ENCODE assay signal across 17 mouse cellular contexts in the genomic region with DNA sequence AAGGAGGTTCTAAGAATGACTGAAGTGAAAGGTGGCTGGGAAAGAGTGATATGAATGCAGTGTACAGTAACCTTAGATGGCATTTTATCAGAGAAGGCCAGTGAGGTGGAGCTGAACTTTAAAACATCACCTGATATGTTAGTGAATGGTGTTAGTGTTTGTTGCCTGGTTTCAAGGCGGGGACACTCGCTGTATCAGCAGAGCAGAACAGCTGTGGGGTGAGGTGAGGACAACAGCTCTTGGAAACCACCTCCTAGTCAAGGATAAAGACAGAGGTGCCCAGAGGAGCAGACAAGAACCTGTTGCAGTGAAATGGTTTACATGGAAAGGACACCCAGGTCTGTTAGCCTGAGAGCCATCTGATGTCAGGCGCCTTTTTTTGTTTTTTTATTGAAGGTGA. TPM values are rescaled to one million over a fixed set of nuclear protein-coding genes. Genes with fewer than 3 reads are reported as not detected.
DNase-seq lines count a peak whose midpoint lies in the region; ATAC-seq lines count a peak whose summit lies in the region.
"Had no signal": no experiment of that assay in that cellular context is flagged by ENCODE, and none has a peak within 500 bp of the region (broad histone marks: within the 10 kb centered on the region; RNA-seq: fewer than 3 reads in every experiment).

No protein-coding gene starts in this region.

- H3K27me3 ChIP-seq in kidney, embryonic 15.5 days: no peaks in the 10 kb centered on the region
- no peaks in the 10 kb centered on the region for H3K27me3 ChIP-seq in kidney, embryonic 16.5 days (ENCODE audit: insufficient read depth, low read length)
- H3K27me3 ChIP-seq in stomach, embryonic 16.5 days (ENCODE audit: control insufficient read depth, insufficient read depth, low read length): no peaks in the 10 kb centered on the region
- H3K27me3 ChIP-seq: liver, embryonic 13.5 days; midbrain, embryonic 12.5 days had no signal

- no peaks in the 10 kb centered on the region for H3K36me3 ChIP-seq in kidney, embryonic 15.5 days
- no peaks in the 10 kb centered on the region for H3K36me3 ChIP-seq in kidney, embryonic 16.5 days (ENCODE audit: insufficient read depth, low read length)
- no peaks in the 10 kb centered on the region for H3K36me3 ChIP-seq in stomach, embryonic 16.5 days (ENCODE audit: control insufficient read depth, insufficient read depth, low read length)
- H3K36me3 ChIP-seq: liver, embryonic 13.5 days; midbrain, embryonic 12.5 days had no signal

- H3K4me2 ChIP-seq in kidney, embryonic 15.5 days: no peak overlapping the region
- no peak overlapping the region for H3K4me2 ChIP-seq in kidney, embryonic 16.5 days (replicated peaks; ENCODE audit: low read depth, low read length)
- no peak overlapping the region for H3K4me2 ChIP-seq in stomach, embryonic 16.5 days (ENCODE audit: low read depth, low read length)
- H3K4me2 ChIP-seq: hindbrain, embryonic 14.5 days; liver, embryonic 13.5 days; midbrain, embryonic 12.5 days had no signal

- H3K4me1 ChIP-seq in kidney, embryonic 15.5 days: 0 out of 2 replicates have a peak, but pooled peaks cover 4% of the 10 kb centered on the region
- 0 out of 2 replicates have a peak, but pooled peaks cover 3% of the 10 kb centered on the region for H3K4me1 ChIP-seq in kidney, embryonic 16.5 days (ENCODE audit: insufficient read depth, low read length)
- H3K4me1 ChIP-seq in stomach, embryonic 16.5 days (ENCODE audit: control insufficient read depth, insufficient read depth, low read length): no peaks in the 10 kb centered on the region
- H3K4me1 ChIP-seq: liver, embryonic 13.5 days; midbrain, embryonic 12.5 days had no signal

- peak; percentile 49 for DNase-seq in kidney, adult 18-20 months
- DNase-seq in heart, postnatal 10 days: peak; percentile 71 to 76
- DNase-seq in retina, embryonic 14.5 days (ENCODE audit: low spot score): no peak
- no peak for DNase-seq in Muller cell, postnatal 12 days (ENCODE audit: inconsistent ontology term)
- no peak for DNase-seq in lung, postnatal 14 days
- DNase-seq: adrenal gland, adult 8-10 months; cerebellum, adult 8-10 months; gastrocnemius, postnatal 25 days; liver, embryonic 13.5 days; lung, postnatal 4 days; right cerebral cortex, postnatal 4 days had no signal

- H3K4me3 ChIP-seq in kidney, embryonic 15.5 days (replicated peaks): no peak overlapping the region
- H3K4me3 ChIP-seq in kidney, embryonic 16.5 days (ENCODE audit: low read length): no peak overlapping the region
- H3K4me3 ChIP-seq in stomach, embryonic 16.5 days (replicated peaks; ENCODE audit: low read length): no peak overlapping the region
- H3K4me3 ChIP-seq: layer of hippocampus, adult 2 months; liver, embryonic 13.5 days; midbrain, embryonic 12.5 days had no signal

- WGBS in kidney, embryonic 15.5 days: 84% methylated on average over 3 of the region's 3 CpGs
- WGBS in kidney, embryonic 16.5 days: 89% methylated on average over 3 of the region's 3 CpGs
- 75% methylated on average over 3 of the region's 3 CpGs for WGBS in stomach, embryonic 16.5 days

- H3K9me3 ChIP-seq in kidney, embryonic 15.5 days (replicated peaks): no peaks in the 10 kb centered on the region
- H3K9me3 ChIP-seq in kidney, embryonic 16.5 days (ENCODE audit: low read length): no peaks in the 10 kb centered on the region
- no peaks in the 10 kb centered on the region for H3K9me3 ChIP-seq in stomach, embryonic 16.5 days (replicated peaks; ENCODE audit: control insufficient read depth, low read length)
- H3K9me3 ChIP-seq: liver, embryonic 13.5 days; midbrain, embryonic 12.5 days had no signal

- no peak overlapping the region for H3K9ac ChIP-seq in kidney, embryonic 15.5 days
- H3K9ac ChIP-seq in kidney, embryonic 16.5 days (replicated peaks; ENCODE audit: low read length): no peak overlapping the region
- no peak overlapping the region for H3K9ac ChIP-seq in stomach, embryonic 16.5 days (ENCODE audit: low read length)
- H3K9ac ChIP-seq: hindbrain, embryonic 14.5 days; liver, embryonic 13.5 days; midbrain, embryonic 12.5 days had no signal

- no peak overlapping the region for H3K27ac ChIP-seq in kidney, embryonic 15.5 days
- H3K27ac ChIP-seq in kidney, embryonic 16.5 days (ENCODE audit: low read length): no peak overlapping the region
- H3K27ac ChIP-seq in stomach, embryonic 16.5 days (ENCODE audit: low read length): no peak overlapping the region
- H3K27ac ChIP-seq: hindbrain, embryonic 14.5 days; layer of hippocampus, adult 2 months; liver, embryonic 13.5 days; midbrain, embryonic 12.5 days had no signal

- intact Hi-C loops in heart, postnatal 10 days (cut with DNase I): loop anchor here (5.0 kb wide), 1 partner anchor 62 kb away; the partner anchor contains the start of gene Shcbp1

- ATAC-seq in kidney, embryonic 15.5 days (replicated peaks; ENCODE audit: low FRiP score): no peak
- ATAC-seq in kidney, embryonic 16.5 days (ENCODE audit: low FRiP score, low TSS enrichment): peak; percentile 30; the same call in 1 of the 2 replicates
- ATAC-seq in stomach, embryonic 16.5 days (ENCODE audit: insufficient read depth, low FRiP score): peak; percentile 56; the same call in 1 of the 2 replicates

RNA-seq across cellular contexts. Expression of gene Shcbp1, which starts 59.7 kb away (rescaled TPM):
- 77.7 and 79.1 TPM in 2 replicates for polyA plus RNA-seq in kidney, embryonic 15.5 days (2015; fragmentation: Nextera tagmentation; extraction: Ambion mirVana)
- total RNA-seq in heart, postnatal 10 days (2021): 1 to 10 TPM; 5.6 to 6.1 TPM
- polyA plus RNA-seq in kidney, embryonic 16.5 days (2015; fragmentation: Nextera tagmentation; extraction: Ambion mirVana): 73.2 and 73.9 TPM in 2 replicates
- 58.4 and 60.9 TPM in 2 replicates for polyA plus RNA-seq in stomach, embryonic 16.5 days (2015; fragmentation: Nextera tagmentation; extraction: Ambion mirVana)

Comparison
In these comparisons a context has a peak if more than half of its experiments do, and no peak if none do; other contexts are left out.
1. DNase-seq: peak in kidney, adult 18-20 months (single experiment) and heart, postnatal 10 days (2 of 2); none in retina, embryonic 14.5 days (single experiment), Muller cell, postnatal 12 days (single experiment) and lung, postnatal 14 days (single experiment).